Mouse (Mus musculus) MEL (cell line): ENCODE measurements at regions not wholly inside any gene's neighbourhood (a gene's known extent, or its start where the extent isn't known, plus 50 kb on each side); places are given as distances from the start of the nearest gene placed in this dataset.

ENCODE experiments used
- DNase-seq: peaks from one replicate; pipeline ENCODE4 v3.0.0; 2011; ENCODE audit warnings: low read depth, low spot score
- H3K27ac ChIP-seq: 2 replicates; pipeline ENCODE4 v1.5.1; 2012; ENCODE audit warnings: low read depth, mild to moderate bottlenecking, control low read depth, low read length, moderate library complexity; ENCODE audit not compliant: control insufficient read depth
- H3K27me3 ChIP-seq, 2 experiments: fragments of 150-350 bp in 1 of 2; sonication (generic) in 1 of 2; 2 replicates each; pipeline ENCODE4 v1.6.1; 2012; ENCODE audit warnings: low read length in 2 of 2, mild to moderate bottlenecking in 2 of 2, improper control_type of control experiment in 1 of 2, moderate library complexity in 1 of 2; ENCODE audit not compliant: insufficient read depth in 2 of 2, control insufficient read depth in 1 of 2
- H3K36me3 ChIP-seq, 2 experiments: 2 replicates each; pipeline ENCODE4 v1.6.1; 2012 to 2014; ENCODE audit warnings: low read length in 2 of 2, improper control_type of control experiment in 1 of 2, inconsistent platforms in 1 of 2, mild to moderate bottlenecking in 1 of 2; ENCODE audit not compliant: insufficient read depth in 2 of 2, control insufficient read depth in 1 of 2
- H3K4me1 ChIP-seq, 2 experiments: fragments of 150-350 bp in 1 of 2; sonication (generic) in 1 of 2; 2 replicates each; pipeline ENCODE4 v1.6.1; 2012; ENCODE audit warnings: low read length in 2 of 2, improper control_type of control experiment in 1 of 2, mild to moderate bottlenecking in 1 of 2; ENCODE audit not compliant: insufficient read depth in 2 of 2, control insufficient read depth in 1 of 2
- H3K4me3 ChIP-seq, 2 experiments: fragments of 150-350 bp in 1 of 2; sonication (generic) in 1 of 2; 2 replicates each; pipeline ENCODE4 v1.5.1; 2012; ENCODE audit warnings: low read depth in 2 of 2, low read length in 2 of 2, mild to moderate bottlenecking in 2 of 2, moderate library complexity in 2 of 2, control low read depth in 1 of 2, improper control_type of control experiment in 1 of 2; ENCODE audit not compliant: control insufficient read depth in 1 of 2, insufficient read depth in 1 of 2
- H3K79me2 ChIP-seq: 2 replicates; pipeline ENCODE4 v1.6.1; 2012; ENCODE audit warnings: mild to moderate bottlenecking, low read length, moderate library complexity; ENCODE audit not compliant: control insufficient read depth, poor library complexity, insufficient read depth
- H3K9ac ChIP-seq: 2 replicates; pipeline ENCODE4 v1.6.1; 2012; ENCODE audit warnings: low read depth, mild to moderate bottlenecking, control low read depth, low read length, moderate library complexity; ENCODE audit not compliant: control insufficient read depth, poor library complexity, severe bottlenecking
- H3K9me3 ChIP-seq: fragments of 150-350 bp; sonication (generic); replicated peaks from 2 replicates; pipeline ENCODE4 v1.6.1; 2012; ENCODE audit warnings: mild to moderate bottlenecking, low read length, improper control_type of control experiment, moderate library complexity; ENCODE audit not compliant: insufficient read depth
- BHLHE40 ChIP-seq: IDR thresholded peaks from 2 replicates; pipeline ENCODE4 v1.6.1; 2012; ENCODE audit warnings: low read depth, mild to moderate bottlenecking, inconsistent platforms, low read length, improper control_type of control experiment, borderline replicate concordance
- CTCF ChIP-seq, 3 experiments: IDR thresholded peaks in 2 of 3; conservative IDR thresholded peaks in 1 of 3; 2 replicates each; pipeline ENCODE4 v1.5.1; 2011 to 2012; ENCODE audit warnings: low read length in 3 of 3, low read depth in 2 of 3, mild to moderate bottlenecking in 2 of 3, improper control_type of control experiment in 1 of 3, inconsistent platforms in 1 of 3, mixed read lengths in 1 of 3, moderate library complexity in 1 of 3; ENCODE audit not compliant: control insufficient read depth in 1 of 3, insufficient read depth in 1 of 3, poor library complexity in 1 of 3, severe bottlenecking in 1 of 3
- KAT2A ChIP-seq: conservative IDR thresholded peaks from 2 replicates; pipeline ENCODE4 v1.6.1; 2012; ENCODE audit warnings: low read depth, low read length, improper control_type of control experiment, inconsistent platforms
- MAZ ChIP-seq: IDR thresholded peaks from 2 replicates; pipeline ENCODE4 v1.6.1; 2012; ENCODE audit warnings: low read depth, mild to moderate bottlenecking, inconsistent platforms, low read length, improper control_type of control experiment
- MYC ChIP-seq: IDR thresholded peaks from 2 replicates; pipeline ENCODE4 v1.6.1; 2011; ENCODE audit warnings: low read depth, mild to moderate bottlenecking, low read length, improper control_type of control experiment, moderate library complexity
- NELFE ChIP-seq: IDR thresholded peaks from 2 replicates; pipeline ENCODE4 v1.6.1; 2011; ENCODE audit warnings: low read depth, low read length, improper control_type of control experiment
- POLR2AphosphoS5 ChIP-seq: IDR thresholded peaks from 2 replicates; pipeline ENCODE4 v1.6.1; 2012; ENCODE audit warnings: low read depth, borderline replicate concordance, mild to moderate bottlenecking, inconsistent platforms, low read length, moderate library complexity, mixed read lengths
- RAD21 ChIP-seq: IDR thresholded peaks from 2 replicates; pipeline ENCODE4 v1.6.1; 2011; ENCODE audit warnings: mild to moderate bottlenecking, low read depth, low read length, improper control_type of control experiment
- SMC3 ChIP-seq: IDR thresholded peaks from 2 replicates; pipeline ENCODE4 v1.6.1; 2011; ENCODE audit warnings: low read depth, low read length, improper control_type of control experiment
- UBTF ChIP-seq: IDR thresholded peaks from 2 replicates; pipeline ENCODE4 v1.6.1; 2012; ENCODE audit warnings: low read depth, mild to moderate bottlenecking, inconsistent platforms, low read length, improper control_type of control experiment, moderate library complexity, borderline replicate concordance; ENCODE audit not compliant: insufficient read depth
- ZC3H11A ChIP-seq: IDR thresholded peaks from 2 replicates; pipeline ENCODE4 v1.6.1; 2012; ENCODE audit warnings: low read depth, mild to moderate bottlenecking, inconsistent platforms, low read length, improper control_type of control experiment
- ZMIZ1 ChIP-seq: IDR thresholded peaks from 2 replicates; pipeline ENCODE4 v1.6.1; 2012; ENCODE audit warnings: low read depth, mild to moderate bottlenecking, inconsistent platforms, low read length, improper control_type of control experiment, moderate library complexity

DNA sequence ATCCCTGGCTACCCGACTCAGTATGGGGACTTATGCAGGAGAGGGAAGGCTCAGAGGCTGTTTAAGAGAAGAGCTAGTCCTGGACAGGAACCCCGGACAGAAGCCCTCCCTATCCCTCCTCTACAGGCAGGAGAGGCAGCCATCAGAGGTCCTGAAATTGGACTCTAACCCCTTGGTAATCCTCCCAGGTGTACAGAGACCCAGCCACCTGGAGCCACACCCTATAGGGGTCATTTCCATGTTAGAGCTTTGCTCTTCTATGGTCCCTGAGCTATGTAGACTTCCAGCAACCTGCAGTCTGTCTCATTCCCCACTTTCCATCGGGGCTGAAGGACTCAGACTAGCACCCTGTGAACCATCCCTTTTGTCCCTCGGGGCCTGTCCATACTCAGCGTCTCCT, 84.2 kb upstream of the Rpl38 start:
- no peak overlapping the region for H3K9ac ChIP-seq
- no peaks in the 10 kb centered on the region for H3K27me3 ChIP-seq
- no peaks in the 10 kb centered on the region for H3K4me1 ChIP-seq
- no peak overlapping the region for H3K4me3 ChIP-seq
- H3K36me3 ChIP-seq = no peaks in the 10 kb centered on the region
- no peak for DNase-seq
- no peak overlapping the region for H3K27ac ChIP-seq
- no peaks in the 10 kb centered on the region for H3K9me3 ChIP-seq
- no peaks in the 10 kb centered on the region for H3K79me2 ChIP-seq
- no peak for TF ChIP-seq CTCF (IDR thresholded peaks at IDR 0.05 in 2 of 3, conservative IDR thresholded peaks at IDR 0.05 in 1 of 3; ENCODE audit: control insufficient read depth in 1 of 3, insufficient read depth in 1 of 3, low read depth in 2 of 3, low read length in 3 of 3, poor library complexity in 1 of 3, severe bottlenecking in 1 of 3)

DNA sequence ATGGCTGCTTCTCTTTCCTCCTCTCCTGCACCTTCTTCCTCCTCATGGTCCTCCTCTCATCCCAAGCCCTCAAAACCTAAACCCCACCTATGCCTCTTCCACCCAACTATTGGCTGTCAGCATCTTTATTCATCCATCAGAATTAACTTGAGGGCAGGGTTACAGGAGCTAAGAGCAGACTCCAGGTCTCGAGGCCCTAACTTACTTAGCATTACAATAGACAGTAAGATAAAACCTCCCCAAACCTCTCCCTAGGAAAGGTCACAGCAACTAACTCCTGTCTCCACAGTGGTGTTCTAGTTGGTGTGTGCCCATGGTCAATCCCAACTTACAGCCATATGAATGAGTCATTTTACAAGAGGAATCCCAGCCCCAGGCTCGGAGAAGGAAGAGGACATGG, 88.3 kb upstream of the Rpl38 start:
- Histone ChIP-seq H3K4me3 (no peak overlapping the region), H3K27me3 (no peaks in the 10 kb centered on the region), H3K27ac (no peak overlapping the region), H3K4me1 (no peaks in the 10 kb centered on the region), H3K79me2 (no peaks in the 10 kb centered on the region), H3K9me3 (no peaks in the 10 kb centered on the region), H3K36me3 (no peaks in the 10 kb centered on the region), H3K9ac (no peak overlapping the region)
- DNase-seq = no peak
- no peak for TF ChIP-seq MYC
- no peak for TF ChIP-seq MAZ
- no peak for TF ChIP-seq ZMIZ1
- TF ChIP-seq POLR2AphosphoS5 = no peak

DNA sequence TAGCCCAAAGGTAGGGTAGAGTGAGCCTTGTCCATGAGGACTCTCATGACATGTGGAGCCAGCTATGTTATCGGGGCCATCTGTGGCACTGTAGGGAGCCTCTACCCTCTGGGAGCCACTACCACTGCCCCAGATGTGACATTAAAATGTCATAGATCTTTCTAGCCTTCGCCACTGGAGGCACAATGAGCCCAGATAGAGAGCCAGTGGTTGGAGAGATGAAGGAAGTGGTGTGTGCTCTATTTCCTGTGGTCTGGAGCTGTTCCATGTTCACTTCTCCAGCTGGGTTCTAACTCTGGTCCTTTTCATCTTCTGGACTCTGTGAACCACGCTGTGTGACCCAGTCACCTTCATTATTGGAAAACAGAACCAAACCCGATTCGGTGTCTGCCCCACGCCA, 89.8 kb upstream of the Rpl38 start:
- no peaks in the 10 kb centered on the region for H3K27me3 ChIP-seq
- no peak for DNase-seq
- H3K27ac ChIP-seq = no peak overlapping the region
- H3K9me3 ChIP-seq = no peaks in the 10 kb centered on the region
- H3K4me1 ChIP-seq = no peaks in the 10 kb centered on the region
- no peak overlapping the region for H3K4me3 ChIP-seq
- no peaks in the 10 kb centered on the region for H3K79me2 ChIP-seq
- TF ChIP-seq NELFE (no peak), BHLHE40 (no peak)
- no peak overlapping the region for H3K9ac ChIP-seq
- H3K36me3 ChIP-seq = no peaks in the 10 kb centered on the region

DNA sequence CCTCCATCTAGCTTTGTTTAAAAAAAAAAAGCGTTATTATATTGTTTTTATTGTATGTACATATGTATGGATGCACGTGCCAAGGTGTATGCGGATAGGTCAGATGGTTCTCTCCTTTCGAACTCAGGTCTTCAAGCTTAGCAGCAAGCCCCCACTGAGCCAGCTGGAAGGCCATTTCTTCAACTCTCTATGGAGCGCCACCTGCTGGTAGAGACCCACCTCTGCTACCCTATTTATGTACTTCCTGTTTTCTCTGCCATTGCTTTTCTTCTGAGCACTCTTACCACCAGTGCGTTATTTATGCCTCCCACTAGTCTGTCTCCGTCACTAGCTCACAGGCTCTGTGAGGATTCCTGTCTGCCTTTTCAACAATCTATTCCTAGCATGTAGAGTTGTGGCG, 91.5 kb upstream of the Rpl38 start:
- DNase-seq = peak; percentile 46
- TF ChIP-seq KAT2A (no peak), RAD21 (peak; percentile 19), UBTF (no peak), ZC3H11A (0 out of 2 replicates have a peak, but pooled peaks have one; percentile 2), CTCF (IDR thresholded peaks at IDR 0.05 in 2 of 3, conservative IDR thresholded peaks at IDR 0.05 in 1 of 3; ENCODE audit: control insufficient read depth in 1 of 3, insufficient read depth in 1 of 3, low read depth in 2 of 3, low read length in 3 of 3, poor library complexity in 1 of 3, severe bottlenecking in 1 of 3) (peak; percentile 38 to 47 (median 42)), SMC3 (peak; percentile 43)
- Histone ChIP-seq H3K36me3 (no peaks in the 10 kb centered on the region), H3K4me1 (no peaks in the 10 kb centered on the region), H3K9ac (no peak overlapping the region), H3K27me3 (no peaks in the 10 kb centered on the region), H3K27ac (no peak overlapping the region), H3K9me3 (no peaks in the 10 kb centered on the region), H3K4me3 (no peak overlapping the region), H3K79me2 (no peaks in the 10 kb centered on the region)
